Mouse (Mus musculus) frontal cortex, postnatal 10 days (tissue): Measurements from ENCODE around the gene Adgrl2.

Source experiments
- DNase-seq, 2 experiments: peaks; one replicate each; pipeline ENCODE4 v3.0.0; 2022; ENCODE audit warnings: low spot score in 2 of 2, mixed read lengths in 1 of 2

Gene Adgrl2

GRCm38 (mm10) chr3:148885184-148885583 lies 105.2 kb downstream of the Adgrl2 start:
- no peak for DNase-seq

GRCm38 (mm10) chr3:148881431-148881830 lies 108.9 kb downstream of the Adgrl2 start:
- DNase-seq = no peak

GRCm38 (mm10) chr3:148872563-148872962 lies 117.8 kb downstream of the Adgrl2 start:
- no peak for DNase-seq

DNA sequence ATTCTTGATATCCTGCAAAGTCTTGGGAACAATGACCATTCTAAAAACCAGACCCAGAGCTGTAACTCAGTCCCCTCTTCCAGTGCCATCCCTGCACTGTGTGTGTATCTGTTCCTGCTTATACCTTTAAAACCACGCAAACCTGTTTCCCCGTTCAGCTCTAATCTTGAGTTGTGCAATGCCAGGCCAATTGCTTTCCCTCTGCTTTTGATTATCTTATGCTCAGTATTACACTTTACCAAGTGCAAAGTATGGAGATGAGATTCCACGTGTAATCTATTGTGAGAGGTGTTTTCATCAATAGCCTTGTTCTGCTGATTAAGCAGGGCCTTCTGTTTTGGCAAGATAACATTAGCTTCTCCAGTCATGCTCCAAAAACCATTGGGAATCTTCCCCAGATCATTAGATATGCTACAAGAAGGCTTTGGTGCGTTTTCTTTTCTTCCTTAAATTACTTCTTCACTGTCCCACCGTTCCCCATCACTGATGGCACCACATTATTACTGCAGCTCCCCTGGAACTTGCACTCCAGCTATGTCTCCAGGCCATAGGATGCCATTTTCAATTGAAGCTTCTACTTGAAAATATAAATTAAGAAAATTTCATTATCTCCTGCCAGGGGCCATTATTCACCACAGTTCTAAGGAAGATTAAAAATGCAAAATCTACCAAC lies 118.4 kb downstream of the Adgrl2 start:
- DNase-seq = no peak

DNA sequence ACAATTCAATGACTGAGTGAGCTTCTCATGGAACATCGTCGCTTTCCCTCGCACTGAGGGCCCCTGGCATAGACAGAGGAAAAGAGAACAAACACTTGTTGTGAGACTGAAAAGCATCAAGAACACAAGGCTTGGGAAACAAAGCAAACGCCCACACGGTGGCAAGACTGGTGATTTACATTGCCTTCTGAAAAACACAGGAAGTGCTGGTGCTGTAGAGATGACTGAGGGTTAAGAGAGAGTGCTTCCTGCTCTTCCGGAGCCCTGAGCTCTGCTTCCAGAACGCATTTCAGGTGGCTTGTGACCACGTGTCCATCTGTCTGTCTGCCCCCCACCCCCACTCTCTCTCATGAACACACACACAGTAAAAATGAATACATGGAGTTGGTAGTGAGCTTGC lies 122.7 kb downstream of the Adgrl2 start:
- DNase-seq = no peak

GRCm38 (mm10) chr3:148866633-148867032 lies 123.7 kb downstream of the Adgrl2 start:
- no peak for DNase-seq

- DNase-seq = no peak
Measured at GRCm38 (mm10) chr3:148866053-148866452, 124.3 kb downstream of the Adgrl2 start.

- no peak for DNase-seq
Measured at GRCm38 (mm10) chr3:148865234-148865633, 125.1 kb downstream of the Adgrl2 start.

- no peak for DNase-seq
Measured at GRCm38 (mm10) chr3:148861860-148862259, 128.5 kb downstream of the Adgrl2 start.

GRCm38 (mm10) chr3:148854306-148854910 lies 135.9 kb downstream of the Adgrl2 start:
- DNase-seq = no peak

DNA sequence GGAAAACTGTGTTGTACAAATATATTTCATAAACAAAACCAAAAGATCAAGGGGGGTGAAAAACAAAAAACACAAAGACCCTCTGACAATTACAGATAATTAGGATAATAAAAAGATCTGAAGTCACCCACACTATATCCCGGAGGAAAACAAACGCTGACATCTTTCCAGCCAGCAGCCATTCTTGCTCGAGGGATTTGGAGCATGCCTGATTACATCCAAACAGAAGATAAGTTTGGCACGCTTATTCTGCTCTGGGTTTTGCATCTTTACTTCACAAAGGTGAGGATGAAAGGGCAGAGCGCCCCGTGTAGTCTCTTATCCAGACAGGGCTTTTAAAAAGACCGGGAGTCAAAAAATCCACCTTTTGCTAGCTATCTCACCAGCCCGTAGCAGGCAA lies 137.0 kb downstream of the Adgrl2 start:
- no peak for DNase-seq

DNA sequence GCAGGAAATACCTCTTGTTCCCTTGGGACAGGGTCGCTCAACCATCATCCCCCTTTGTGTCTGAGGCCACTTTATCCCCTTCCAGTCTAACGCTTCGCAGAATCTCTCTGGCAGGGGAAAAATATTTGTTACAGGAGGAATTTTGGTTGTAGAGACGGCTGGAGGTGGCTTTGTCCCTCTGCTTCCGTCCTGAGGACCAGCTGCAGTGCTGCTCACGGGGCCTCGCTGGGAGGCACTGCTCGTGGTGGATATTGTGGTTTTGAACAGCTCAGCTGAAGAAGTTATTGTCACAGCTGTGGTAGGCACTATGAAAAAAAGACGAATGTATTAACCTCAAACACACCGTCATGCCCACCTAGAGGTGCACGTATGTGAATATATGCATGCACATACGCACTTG lies 137.8 kb downstream of the Adgrl2 start:
- no peak for DNase-seq

DNA sequence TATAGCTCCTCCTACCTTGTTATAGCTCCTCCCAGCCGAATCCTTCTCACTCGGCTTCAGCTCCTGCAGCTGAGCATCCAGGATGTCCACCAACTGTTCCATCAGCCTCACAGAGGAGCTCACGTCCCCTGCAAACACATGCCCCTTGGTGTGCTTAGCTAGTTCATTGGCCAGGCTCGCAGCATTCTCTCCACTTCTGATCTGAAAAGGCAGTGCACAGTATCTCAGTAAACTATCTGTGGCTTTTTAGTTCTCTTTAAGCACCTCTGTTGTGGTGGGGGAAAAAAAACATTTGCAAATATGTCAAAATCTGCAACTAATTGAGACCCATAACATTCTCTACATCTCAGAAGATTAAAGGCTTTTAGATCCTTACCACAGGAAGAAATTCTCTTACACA lies 139.5 kb downstream of the Adgrl2 start:
- DNase-seq = no peak

GRCm38 (mm10) chr3:148848366-148848765 lies 142.0 kb downstream of the Adgrl2 start:
- DNase-seq = no peak

DNA sequence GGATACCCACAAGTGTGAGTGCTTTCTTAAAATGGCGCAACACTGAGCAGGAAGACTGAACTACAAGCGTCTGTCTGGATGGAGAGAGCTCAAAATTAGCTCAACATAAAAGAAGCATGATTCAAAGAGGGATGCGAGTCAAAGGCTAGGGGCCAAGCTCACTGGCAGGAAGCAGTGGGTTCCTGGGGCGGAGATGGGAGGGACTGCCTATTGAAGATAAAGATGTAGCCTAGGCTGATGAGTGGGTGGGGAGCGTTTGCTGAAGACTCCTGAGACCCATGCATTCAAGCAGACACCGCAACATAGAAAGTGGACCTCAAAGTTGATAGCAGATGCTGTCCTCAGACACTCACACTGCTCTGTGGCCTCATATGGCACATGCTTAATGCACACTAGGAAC lies 146.2 kb downstream of the Adgrl2 start:
- no peak for DNase-seq

GRCm38 (mm10) chr3:148842533-148842932 lies 147.8 kb downstream of the Adgrl2 start:
- no peak for DNase-seq

DNA sequence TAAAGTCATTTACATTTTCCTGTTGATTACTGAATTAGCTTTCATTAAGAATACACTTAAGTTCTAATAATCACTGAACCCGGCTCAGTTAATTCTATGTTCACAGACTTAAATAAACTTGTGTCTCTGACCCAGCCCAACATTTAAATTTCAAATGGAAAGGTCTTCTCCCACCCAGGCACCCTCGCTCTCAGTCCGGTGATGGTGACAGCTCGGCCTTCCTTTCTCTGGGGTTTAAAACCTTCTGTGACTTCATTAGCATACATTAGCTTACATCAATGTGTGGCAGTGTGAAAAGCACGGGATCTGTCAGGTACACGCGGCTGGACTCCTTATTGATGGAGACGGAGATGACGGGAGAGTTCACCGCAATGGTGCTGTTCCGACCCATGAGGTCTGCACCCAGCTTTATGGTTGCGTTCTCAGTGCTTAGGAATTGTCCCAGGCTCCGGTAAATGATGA lies 151.5 kb downstream of the Adgrl2 start:
- no peak for DNase-seq

GRCm38 (mm10) chr3:148838095-148838834 lies 152.1 kb downstream of the Adgrl2 start:
- DNase-seq = no peak

DNA sequence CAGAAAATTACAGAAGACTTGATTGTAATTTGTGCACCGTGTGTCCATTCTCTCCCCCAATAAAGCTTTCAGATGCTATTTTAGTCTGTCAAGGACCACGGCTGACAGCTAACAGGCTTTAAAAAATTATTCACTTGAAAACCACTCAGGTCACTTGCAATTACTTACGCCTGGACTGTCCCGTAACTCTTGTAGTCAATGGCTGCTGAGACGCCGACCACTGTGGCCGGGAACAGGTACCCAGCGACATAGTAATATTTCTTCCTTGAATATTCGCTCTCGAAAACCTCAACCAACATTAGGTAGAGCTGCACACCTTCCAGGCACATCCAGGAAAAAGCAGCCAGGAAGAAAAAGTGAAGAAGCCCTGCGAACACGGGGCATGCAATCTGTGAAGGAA lies 155.2 kb downstream of the Adgrl2 start:
- no peak for DNase-seq

DNA sequence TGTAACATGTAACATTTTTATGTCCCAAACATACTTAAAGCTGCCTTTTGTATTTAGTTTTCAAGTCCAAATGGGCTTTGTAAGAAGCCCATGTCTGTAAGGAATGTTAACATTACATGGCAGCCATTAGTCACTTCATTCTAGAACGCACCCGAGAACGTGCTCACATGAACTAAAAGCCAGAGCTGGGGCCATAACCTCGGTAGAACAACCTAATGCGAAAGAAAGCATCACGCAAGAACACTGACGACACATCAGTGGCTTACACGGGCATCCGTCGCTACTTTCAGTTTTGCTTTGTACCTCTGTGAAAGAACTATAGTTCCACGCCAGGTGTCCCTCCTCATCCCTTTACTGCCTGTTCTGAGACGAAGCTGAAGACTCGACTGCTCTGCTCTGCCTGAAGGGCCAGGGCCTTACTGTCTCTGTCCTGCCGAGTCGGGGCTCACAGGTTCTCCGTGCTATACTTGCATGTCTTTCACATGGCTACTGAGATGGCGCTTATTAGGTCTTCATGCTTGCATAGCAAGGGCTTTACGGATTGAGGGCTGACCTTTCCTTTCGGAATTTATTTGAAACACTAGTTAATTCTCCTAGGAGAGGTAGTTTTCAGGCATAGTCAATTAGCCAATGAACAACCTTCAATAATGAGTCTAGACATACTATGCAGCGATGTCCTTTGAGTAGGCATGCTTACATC lies 157.1 kb downstream of the Adgrl2 start:
- no peak for DNase-seq

DNA sequence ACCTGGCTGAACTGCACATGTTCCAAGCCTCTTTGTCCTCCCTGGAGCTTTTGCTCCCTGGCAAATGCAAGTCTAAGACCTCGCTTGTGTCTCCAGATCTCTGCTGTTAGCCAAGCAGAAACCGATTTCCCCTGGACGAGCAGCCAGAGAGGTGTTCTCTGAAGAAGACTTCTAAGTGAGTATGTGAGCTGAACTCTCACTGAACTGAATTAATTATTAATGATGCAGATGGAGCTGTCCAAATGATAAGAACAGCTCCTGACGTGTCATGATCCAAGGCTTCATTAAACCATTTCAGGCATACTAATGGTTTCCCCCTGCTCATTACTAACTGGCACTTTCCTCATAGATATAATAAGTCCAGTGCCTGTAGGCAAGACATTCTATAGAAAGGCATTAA lies 158.4 kb downstream of the Adgrl2 start:
- no peak for DNase-seq

DNA sequence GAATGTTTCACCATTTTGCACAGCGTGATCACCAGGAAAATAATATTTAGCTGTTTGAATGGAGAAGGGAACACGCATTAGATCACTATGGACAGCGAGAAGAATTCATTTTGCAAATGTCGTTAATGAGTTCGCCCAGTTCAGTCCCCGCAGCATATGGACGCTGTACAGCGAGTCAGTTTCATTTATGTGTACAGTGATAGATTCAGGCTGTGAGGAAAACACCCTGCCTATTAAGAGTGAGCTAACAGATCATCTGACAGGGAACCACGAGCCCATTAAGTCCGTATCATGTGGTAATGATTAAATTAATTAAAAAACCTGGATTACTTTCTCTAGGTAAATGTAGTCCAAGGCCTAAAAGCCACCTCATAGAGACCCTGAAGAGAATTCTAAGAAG lies 161.8 kb downstream of the Adgrl2 start:
- DNase-seq = no peak
